Mouse (Mus musculus) stomach, postnatal 0 days (tissue): Measurements from ENCODE around the gene Cep68.

Source experiments
- CTCF ChIP-seq: IDR thresholded peaks from 2 replicates; pipeline ENCODE4 v1.5.1; 2016; ENCODE audit warnings: antibody characterized with exemption, low read depth, mild to moderate bottlenecking, moderate library complexity
- EP300 ChIP-seq: optimal IDR thresholded peaks from 2 replicates; pipeline ENCODE3; 2016; ENCODE audit warnings: antibody characterized with exemption

DNA sequence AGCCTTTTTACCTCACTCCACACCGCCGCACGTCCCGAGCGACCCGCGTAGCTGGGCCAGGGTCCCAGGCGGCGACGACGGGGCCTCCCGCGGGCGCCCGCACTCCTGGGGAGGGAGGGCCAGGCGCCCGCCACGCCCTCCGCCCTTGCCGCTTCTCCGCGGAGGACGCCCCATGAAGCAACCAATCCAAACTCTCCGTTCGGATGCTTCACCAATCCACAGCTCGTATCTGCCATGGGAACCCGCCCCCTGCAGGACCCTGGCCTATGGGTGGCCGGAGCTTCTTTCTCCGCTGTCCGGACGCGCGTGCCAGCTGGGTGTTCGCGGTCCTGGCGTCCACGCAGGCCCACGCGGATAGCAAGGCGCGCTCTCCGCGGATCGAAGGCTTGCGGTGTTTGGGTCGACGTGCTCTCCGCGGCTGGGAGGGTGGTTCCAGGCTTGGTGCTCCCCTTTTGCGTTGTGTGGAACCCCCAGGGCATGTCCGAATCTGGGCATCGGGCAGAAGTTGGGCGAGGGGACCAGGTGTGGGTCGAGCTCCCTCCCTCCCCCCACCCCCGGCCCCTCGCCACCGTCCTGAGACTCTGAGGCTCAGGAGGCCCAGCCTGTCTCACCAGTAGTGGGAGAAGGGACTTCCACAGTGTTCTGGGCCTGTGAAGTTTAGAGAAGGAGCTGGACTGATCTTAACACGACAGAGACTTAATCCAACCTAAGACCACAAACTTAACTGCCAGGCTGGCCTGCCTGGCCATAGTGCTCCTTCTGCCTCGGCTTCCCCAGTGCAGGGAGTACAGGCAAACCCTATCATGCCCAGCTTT is at the start of gene Cep68:
- TF ChIP-seq CTCF (peak; percentile 47), EP300 (no peak)
